Mouse (Mus musculus) cerebellum, adult 2 months (tissue): Measurements from ENCODE around the gene 4930523C07Rik. TPM values are rescaled to one million over a fixed set of nuclear protein-coding genes. Genes with fewer than 3 reads are reported as not detected.

ENCODE experiments used
- DNase-seq, 2 experiments: peaks; one replicate each; pipeline ENCODE4 v3.0.0; 2021
- H3K27ac ChIP-seq: fragments of 200-500 bp; 2 replicates; pipeline ENCODE4 v1.5.1; 2012; ENCODE audit warnings: low read length, control low read depth, inconsistent platforms; ENCODE audit not compliant: insufficient read depth
- H3K27me3 ChIP-seq: fragments of 200-500 bp; 2 replicates; pipeline ENCODE4 v1.6.1; 2012; ENCODE audit warnings: inconsistent platforms, mild to moderate bottlenecking, low read length, moderate library complexity; ENCODE audit not compliant: control insufficient read depth, insufficient read depth
- H3K4me1 ChIP-seq: fragments of 200-500 bp; 2 replicates; pipeline ENCODE4 v1.6.1; 2011; ENCODE audit warnings: low read length; ENCODE audit not compliant: control insufficient read depth, insufficient read depth
- H3K4me3 ChIP-seq: fragments of 200-500 bp; replicated peaks from 2 replicates; pipeline ENCODE3; 2011; ENCODE audit warnings: mild to moderate bottlenecking, low read depth, low read length, control low read depth; ENCODE audit not compliant: insufficient read depth
- CTCF ChIP-seq: fragments of 200-500 bp; IDR thresholded peaks from 2 replicates; pipeline ENCODE4 v1.5.1; 2011; ENCODE audit warnings: low read depth, mild to moderate bottlenecking, control low read depth, low read length, moderate library complexity, borderline replicate concordance; ENCODE audit not compliant: insufficient read depth
- POLR2A ChIP-seq: fragments of 200-500 bp; IDR thresholded peaks from 2 replicates; pipeline ENCODE4 v1.6.1; 2011; ENCODE audit warnings: low read length, control low read depth, borderline replicate concordance; ENCODE audit not compliant: insufficient read depth
- WGBS: fragments of 180-500 bp; shearing (Covaris S2); methylation state at CpG from one replicate; pipeline ENCODE4 v1.1.7; 2018; 5-methylcytosine and 5-hydroxymethylcytosine counted together
- polyA plus RNA-seq: library from polyadenylated mRNA; depleted of rRNA; stranded (reverse); fragments of >200 nt; gene quantifications from 2 replicates; pipeline ENCODE4 v1.2.3, GENCODE M21; 2012

Gene 4930523C07Rik
- polyA plus RNA-seq, 1 experiment, result 2.4 TPM

- Histone ChIP-seq H3K4me3 (no peak overlapping the region), H3K27ac (no peak overlapping the region), H3K27me3 (no peaks in the 10 kb centered on the region), H3K4me1 (no peaks in the 10 kb centered on the region; the same call in 1 of the 2 replicates)
- 86% methylated on average over 5 of the region's 5 CpGs for WGBS
- TF ChIP-seq POLR2A, result no peak
- no peak for TF ChIP-seq CTCF
- no peak for DNase-seq
These were observed 5.1 kb downstream of the 4930523C07Rik start for GRCm38 (mm10) chr1:160049131-160049880.

DNA sequence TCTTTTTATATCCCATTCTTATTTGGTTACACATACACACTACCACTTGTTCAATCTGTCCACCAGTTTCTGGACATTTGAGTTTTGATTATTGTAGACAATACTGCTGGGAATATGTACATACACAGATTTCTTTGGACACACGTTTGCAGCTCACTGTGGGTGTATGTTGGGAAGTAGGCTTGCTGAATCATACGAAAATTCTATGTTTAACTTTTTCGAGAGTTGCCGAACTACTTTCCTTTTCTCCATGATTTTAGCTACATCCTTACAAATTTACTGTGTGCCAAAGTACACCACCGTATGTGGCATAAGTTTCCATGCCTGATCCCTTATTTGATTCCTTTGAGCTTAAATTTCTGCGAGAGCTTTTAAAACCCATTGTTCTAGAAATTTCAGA lies 6.7 kb downstream of the 4930523C07Rik start:
- H3K27me3 ChIP-seq, result no peaks in the 10 kb centered on the region
- H3K4me3 ChIP-seq, result no peak overlapping the region
- DNase-seq, result no peak
- TF ChIP-seq CTCF (no peak), POLR2A (no peak)
- H3K4me1 ChIP-seq, result no peaks in the 10 kb centered on the region; the same call in 1 of the 2 replicates
- 98% methylated on average over 6 of the region's 6 CpGs for WGBS
- H3K27ac ChIP-seq, result no peak overlapping the region

DNA sequence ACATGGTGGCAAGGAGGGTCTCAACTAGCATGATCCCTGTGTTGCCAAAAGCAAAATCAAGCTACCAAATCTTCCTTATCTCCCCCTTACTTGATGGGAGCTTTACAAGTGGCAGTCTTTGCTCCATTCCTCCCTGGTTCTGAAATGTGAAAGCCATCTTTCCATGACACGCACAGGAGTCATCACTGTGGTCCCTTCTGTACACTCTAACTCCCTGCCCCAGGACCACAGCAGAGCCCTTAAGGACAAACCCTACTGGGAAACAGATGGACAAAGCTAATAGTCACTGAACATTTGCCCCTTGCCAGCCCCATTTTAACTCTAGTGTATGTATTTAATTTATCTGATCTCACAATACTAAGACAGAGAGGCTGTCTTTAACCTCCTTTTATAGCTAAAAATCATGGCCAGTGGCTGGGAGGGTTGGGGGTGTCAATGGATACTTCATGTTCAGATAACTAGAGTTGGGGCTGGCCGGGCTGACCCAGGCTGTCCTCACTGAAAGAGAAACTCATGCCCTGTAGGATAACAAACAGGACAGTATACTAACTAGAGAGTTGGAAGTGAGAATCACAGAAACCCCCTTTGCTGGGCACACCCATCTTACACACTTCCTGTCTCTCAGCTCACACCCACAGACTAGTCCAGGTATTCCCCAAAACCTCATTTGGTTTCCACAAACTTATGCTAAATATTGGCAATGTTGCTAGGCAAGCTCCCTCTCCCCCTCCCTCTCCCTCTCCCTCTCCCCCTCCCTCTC lies 8.6 kb downstream of the 4930523C07Rik start:
- Histone ChIP-seq H3K4me3 (no peak overlapping the region), H3K27me3 (no peaks in the 10 kb centered on the region), H3K27ac (no peak overlapping the region), H3K4me1 (no peaks in the 10 kb centered on the region)
- 92% methylated on average over 2 of the region's 2 CpGs for WGBS
- TF ChIP-seq CTCF (no peak), POLR2A (no peak)
- no peak for DNase-seq

- 84% methylated on average over 5 of the region's 5 CpGs for WGBS
These were observed 9.5 kb downstream of the 4930523C07Rik start for GRCm38 (mm10) chr1:160053510-160054305.

GRCm38 (mm10) chr1:160054366-160055078 lies 10.3 kb downstream of the 4930523C07Rik start:
- no peak overlapping the region for H3K4me3 ChIP-seq
- TF ChIP-seq POLR2A (no peak), CTCF (no peak)
- H3K4me1 ChIP-seq, result no peaks in the 10 kb centered on the region
- DNase-seq, result no peak
- H3K27me3 ChIP-seq, result no peaks in the 10 kb centered on the region
- no peak overlapping the region for H3K27ac ChIP-seq
- 85% methylated on average over 5 of the region's 5 CpGs for WGBS

More at GRCm38 (mm10) chr1:160053510-160054305, 9.5 kb downstream of the 4930523C07Rik start:
- Histone ChIP-seq H3K27ac (no peak overlapping the region), H3K4me3 (no peak overlapping the region), H3K27me3 (no peaks in the 10 kb centered on the region), H3K4me1 (no peaks in the 10 kb centered on the region)
- no peak for TF ChIP-seq POLR2A
- no peak for TF ChIP-seq CTCF
- DNase-seq, result no peak

DNA sequence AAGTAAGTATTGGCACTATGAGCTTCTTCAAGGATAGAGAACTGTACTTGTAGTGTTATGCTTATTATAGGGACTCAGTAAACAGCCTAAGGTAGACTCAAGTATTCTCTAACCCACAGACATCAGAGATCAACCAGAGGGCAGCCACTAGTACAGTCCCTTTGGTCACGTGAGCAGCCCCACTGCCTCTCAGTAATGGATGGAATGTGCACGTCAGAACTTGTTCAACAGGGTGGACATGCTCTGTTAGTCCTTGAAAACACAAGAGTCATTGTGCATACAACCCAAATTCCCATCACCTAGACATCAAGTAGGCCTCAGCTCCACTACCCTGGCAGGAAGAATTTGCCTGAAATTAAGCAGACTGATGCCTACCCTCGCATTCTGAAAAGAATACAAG lies 13.5 kb downstream of the 4930523C07Rik start:
- WGBS, result 76% methylated on average over 3 of the region's 3 CpGs
- Histone ChIP-seq H3K27ac (no peak overlapping the region), H3K27me3 (no peaks in the 10 kb centered on the region), H3K4me1 (no peaks in the 10 kb centered on the region), H3K4me3 (no peak overlapping the region)
- TF ChIP-seq POLR2A (no peak), CTCF (no peak)
- DNase-seq, result no peak

GRCm38 (mm10) chr1:160059908-160060307 lies 15.7 kb downstream of the 4930523C07Rik start:
- no peak overlapping the region for H3K4me3 ChIP-seq
- no peaks in the 10 kb centered on the region for H3K4me1 ChIP-seq
- no peaks in the 10 kb centered on the region for H3K27me3 ChIP-seq
- no peak for DNase-seq
- no peak overlapping the region for H3K27ac ChIP-seq
- 87% methylated on average over 1 of the region's 1 CpGs for WGBS
- TF ChIP-seq CTCF, result no peak
- TF ChIP-seq POLR2A, result no peak
